Mouse (Mus musculus) lung, postnatal 0 days (tissue): ENCODE measurements around the gene Olfr374.

ENCODE experiments used
- CTCF ChIP-seq: IDR thresholded peaks from 2 replicates; pipeline ENCODE4 v1.5.1; 2016; ENCODE audit warnings: antibody characterized with exemption, mild to moderate bottlenecking
- EP300 ChIP-seq: IDR thresholded peaks from 2 replicates; pipeline ENCODE4 v1.6.1; 2016; ENCODE audit warnings: antibody characterized with exemption, mild to moderate bottlenecking, control low read depth

DNA sequence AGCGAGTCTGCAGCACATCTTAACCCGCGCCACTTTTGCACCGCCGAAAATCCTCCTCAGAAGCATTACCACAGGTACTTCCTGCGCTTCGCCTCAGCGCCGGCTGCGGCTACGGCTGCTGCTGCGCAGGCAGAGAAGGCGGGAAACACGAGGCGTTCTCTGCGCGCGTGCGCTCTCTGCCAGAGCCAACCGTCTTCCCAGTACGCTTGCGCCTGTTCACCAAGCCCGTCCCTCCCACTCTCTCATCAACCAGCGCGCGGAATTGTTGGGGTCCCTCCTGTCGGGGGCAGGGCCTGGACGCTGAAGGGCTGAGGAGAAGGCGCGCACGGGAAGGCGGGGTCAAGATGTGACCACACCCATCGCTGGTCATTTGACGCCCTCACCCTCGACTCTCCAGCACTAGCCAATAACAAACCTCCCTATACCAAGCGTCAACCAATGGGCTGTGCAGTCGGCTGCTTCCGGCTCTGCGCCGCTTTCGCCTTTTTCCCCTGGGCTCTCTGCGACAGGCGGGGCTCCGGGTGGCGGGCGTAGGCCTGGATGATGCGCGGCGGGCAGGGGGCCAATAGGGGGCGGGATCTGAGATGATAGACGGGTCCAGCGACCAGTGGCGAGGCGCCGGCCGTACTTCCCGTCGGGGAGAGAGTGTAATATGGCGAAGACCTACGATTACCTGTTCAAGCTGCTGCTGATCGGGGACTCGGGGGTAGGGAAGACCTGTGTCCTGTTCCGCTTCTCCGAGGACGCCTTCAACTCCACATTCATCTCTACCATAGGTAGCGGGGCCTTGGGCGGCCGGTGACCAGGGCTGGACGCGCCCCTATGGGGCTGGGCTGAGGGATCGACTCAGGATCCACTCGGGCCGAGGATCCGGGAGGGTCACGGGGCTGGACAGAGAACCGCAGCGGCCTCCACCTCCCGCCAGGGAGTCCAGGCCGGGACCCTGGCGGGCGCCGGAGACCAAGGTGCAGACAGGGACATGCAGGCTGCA lies 54.2 kb downstream of the Olfr374 start, which contains the start of gene Rab8a:
- TF ChIP-seq CTCF (0 out of 2 replicates have a peak, but pooled peaks have one; percentile 1), EP300 (no peak)
